In genomic region chr12:54985257-54986051, GRCm38 (mm10) we compare ENCODE assay signal across 9 mouse cellular contexts. TPM values are rescaled to one million over a fixed set of nuclear protein-coding genes. Genes with fewer than 3 reads are reported as not detected.
A peak's percentile ranks its signal among the peaks of the same experiment; 100 is the strongest.
DNase-seq lines count a peak whose midpoint lies in the region; ATAC-seq lines count a peak whose summit lies in the region.
"Had no signal": no experiment of that assay in that cellular context is flagged by ENCODE, and none has a peak within 500 bp of the region (broad histone marks: within the 10 kb centered on the region; RNA-seq: fewer than 3 reads in every experiment).

No protein-coding gene starts in this region.

- H3K36me3 ChIP-seq in hindbrain, embryonic 13.5 days, result no peaks in the 10 kb centered on the region

- H3K4me1 ChIP-seq in hindbrain, embryonic 13.5 days (replicated peaks), result peaks cover 11% of the 10 kb centered on the region

- ATAC-seq in hindbrain, embryonic 13.5 days (ENCODE audit: low FRiP score), result peak; percentile 77

- WGBS in hindbrain, embryonic 13.5 days, result under 1% methylated on average over 104 of the region's 117 CpGs

- H3K4me2 ChIP-seq in hindbrain, embryonic 13.5 days, result peak overlapping the region; percentile 95

- DNase-seq in NIH3T3 (ENCODE audit: low read depth), result peak; percentile 73
- DNase-seq in cerebellum, adult 9-11 months, result peak; percentile 23
- DNase-seq in frontal cortex, postnatal 10 days (ENCODE audit: low spot score in 2 of 2), result peak; percentile 16 to 49
- DNase-seq in left cerebral cortex, postnatal 36 days (ENCODE audit: low spot score in 2 of 2), result peak; percentile 38 to 51
- peak; percentile 65 for DNase-seq in mesoderm, embryonic 11.5 days (ENCODE audit: low read depth, low spot score)
- peak; percentile 51 for DNase-seq in right cerebral cortex, postnatal 4 days
- peak; percentile 46 to 61 for DNase-seq in urinary bladder, postnatal 4 days (ENCODE audit: low spot score in 2 of 2)

- intact Hi-C loops in left cerebral cortex, postnatal 36 days (cut with DNase I), result loop anchor here (2.0 to 10.0 kb wide), 2 partner anchors 21 to 121 kb away; partner anchors contain the start of gene Cfl2

- H3K9ac ChIP-seq in hindbrain, embryonic 13.5 days, result peak overlapping the region; percentile 86

- no peaks in the 10 kb centered on the region for H3K9me3 ChIP-seq in hindbrain, embryonic 13.5 days

- H3K27me3 ChIP-seq in hindbrain, embryonic 13.5 days, result no peaks in the 10 kb centered on the region

- H3K27ac ChIP-seq in hindbrain, embryonic 13.5 days, result peak overlapping the region; percentile 88

- H3K4me3 ChIP-seq in hindbrain, embryonic 13.5 days, result peak overlapping the region; percentile 90

RNA-seq across cellular contexts. Expression of gene Gm20403, which starts 0.9 kb away (rescaled TPM):
- not detected in 2 replicates for polyA plus RNA-seq in hindbrain, embryonic 13.5 days (2015; fragmentation: Nextera tagmentation; extraction: Ambion mirVana)
- total RNA-seq in left cerebral cortex, postnatal 36 days (2021), result not detected
- total RNA-seq: left cerebral cortex, postnatal 10 days had no signal

RNA-seq across cellular contexts. Expression of gene Baz1a, which starts 28.7 kb away (rescaled TPM):
- polyA plus RNA-seq in hindbrain, embryonic 13.5 days (2015; fragmentation: Nextera tagmentation; extraction: Ambion mirVana), result 11.4 and 12.8 TPM in 2 replicates
- total RNA-seq in left cerebral cortex, postnatal 36 days (2021), result 1 to 10 TPM; 2.4 to 5.3 TPM

Comparison
In these comparisons a context has a peak if more than half of its experiments do, and no peak if none do; other contexts are left out.
1. Peak in every context shown above with its lines: DNase-seq, ATAC-seq, H3K4me3 ChIP-seq and H3K27ac ChIP-seq.
2. DNase-seq: peak in every context shown above with its lines; median percentile 73 in NIH3T3; 65 in mesoderm, embryonic 11.5 days; 54 in urinary bladder, postnatal 4 days; 51 in right cerebral cortex, postnatal 4 days; 44 in left cerebral cortex, postnatal 36 days; 32 in frontal cortex, postnatal 10 days; 23 in cerebellum, adult 9-11 months.